Mouse (Mus musculus) G1E-ER4 (cell line): Measurements from ENCODE around the gene Tmem132c. TPM values are rescaled to one million over a fixed set of nuclear protein-coding genes. Genes with fewer than 3 reads are reported as not detected.

ENCODE experiments used
- GATA1 ChIP-seq: IDR thresholded peaks from one replicate; pipeline ENCODE4 v1.8.0; 2012; ENCODE audit warnings: low read length, inconsistent platforms
- polyA plus RNA-seq: library from polyadenylated mRNA; stranded (reverse); fragments of >175 nt; gene quantifications from 2 replicates; pipeline ENCODE4 v1.2.3, GENCODE M21; 2012

Gene Tmem132c
- polyA plus RNA-seq, 1 experiment, result not detected

DNA sequence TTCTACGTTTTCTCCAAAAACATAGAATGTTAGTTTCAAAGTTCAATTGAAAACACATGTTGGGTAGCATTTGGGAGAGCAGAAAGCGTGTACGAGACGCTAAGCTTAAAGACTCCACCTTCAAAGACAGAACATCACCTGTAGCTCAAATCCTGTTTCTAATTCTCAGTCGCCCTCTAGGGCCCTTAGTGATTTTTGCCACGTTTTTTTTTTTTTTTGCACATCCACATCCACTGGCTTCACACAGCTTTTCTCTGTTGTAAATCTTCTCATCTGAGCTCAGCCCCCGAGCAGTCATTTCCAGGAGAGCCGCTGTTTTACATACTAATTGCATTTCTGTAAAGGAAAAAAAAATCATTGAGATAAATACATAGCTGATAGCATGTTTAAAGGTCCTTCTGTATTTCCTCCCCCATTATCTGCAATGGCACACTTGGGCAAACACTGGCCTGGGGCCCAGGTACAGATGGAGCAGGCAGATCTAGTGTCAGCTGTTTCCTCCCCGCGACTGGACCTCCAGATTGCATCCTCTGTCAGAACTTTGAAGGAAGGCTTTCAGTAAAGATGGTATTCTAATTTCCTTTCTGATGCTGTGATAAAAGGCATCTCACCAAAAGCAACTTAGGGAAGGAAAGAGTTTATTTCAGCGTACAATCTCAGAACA is 15.5 kb downstream of the Tmem132c start:
- TF ChIP-seq GATA1, result no peak

DNA sequence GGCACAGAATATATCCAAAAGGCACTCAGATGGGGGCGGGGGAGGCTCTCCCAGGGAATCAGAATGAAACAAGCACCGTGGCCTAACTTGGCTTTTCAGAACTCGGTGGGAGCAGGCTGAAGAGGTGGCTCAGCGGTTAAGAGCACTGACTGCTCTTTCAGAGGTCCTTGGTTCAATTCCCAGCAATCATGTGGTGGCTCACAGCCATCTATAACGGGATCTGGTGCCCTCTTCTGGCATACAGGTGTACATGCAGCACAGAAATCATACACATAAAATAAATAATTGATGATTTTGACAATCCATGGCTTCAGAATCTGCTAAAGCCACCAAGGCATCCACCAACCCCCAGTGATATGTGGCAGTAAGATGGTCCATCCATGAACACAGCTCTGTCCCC is 20.5 kb downstream of the Tmem132c start:
- no peak for TF ChIP-seq GATA1

DNA sequence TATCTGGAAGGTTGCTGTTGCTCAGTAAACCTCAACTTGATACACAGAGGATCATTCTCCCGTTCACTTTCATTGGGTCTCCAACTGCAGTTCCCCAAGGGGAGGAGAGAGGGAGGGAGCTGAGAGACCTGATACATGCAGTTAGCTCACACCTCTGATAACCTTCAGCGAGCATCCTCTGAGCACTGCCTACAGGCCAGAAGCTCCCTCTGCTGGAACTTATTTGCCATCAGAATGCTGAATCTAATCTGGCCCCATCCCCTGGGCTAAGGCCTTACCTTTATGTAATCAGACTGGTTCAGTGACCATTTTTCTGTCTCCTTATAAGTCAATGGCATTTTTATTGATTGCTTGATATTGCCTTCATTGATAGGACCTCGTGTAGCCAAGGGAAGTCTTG is 29.5 kb downstream of the Tmem132c start:
- no peak for TF ChIP-seq GATA1

DNA sequence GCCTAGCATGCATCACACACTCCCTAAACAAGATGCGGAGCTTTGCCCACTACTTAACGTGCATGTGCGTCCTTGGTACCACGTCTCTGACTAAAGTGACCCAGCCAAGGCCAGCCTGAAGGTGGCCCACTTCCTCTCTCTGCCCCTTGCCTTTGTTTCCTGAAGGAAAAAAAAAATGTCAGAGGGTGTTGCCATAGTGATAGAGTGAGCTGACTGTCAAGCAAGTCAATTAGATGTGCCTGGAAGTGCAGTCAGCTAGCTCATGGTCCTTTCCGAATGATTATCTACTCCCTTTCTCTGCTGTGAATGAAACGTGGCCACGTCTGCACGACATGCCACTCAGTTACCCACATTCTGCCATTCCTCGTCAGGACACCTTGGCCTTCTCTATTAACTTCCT is 37.9 kb downstream of the Tmem132c start:
- no peak for TF ChIP-seq GATA1

DNA sequence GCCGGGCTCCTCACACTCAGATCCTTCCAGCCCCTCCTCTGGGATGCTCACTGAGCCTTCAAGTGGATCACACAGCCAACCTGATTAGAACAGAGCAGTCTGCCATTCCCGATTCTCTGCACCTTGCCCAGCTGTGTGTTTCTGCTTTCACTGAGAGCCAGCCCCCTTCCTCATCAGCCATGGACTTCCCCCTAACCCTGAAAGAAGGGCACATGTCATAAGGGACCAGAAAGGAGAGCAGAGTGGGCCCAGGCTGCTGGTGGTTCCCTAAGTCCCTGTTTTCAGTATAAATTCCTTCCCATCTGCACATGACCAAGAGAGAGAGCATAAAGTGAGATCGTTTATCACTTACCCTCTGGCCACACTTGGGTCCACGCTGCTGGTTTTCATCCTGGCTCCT is 39.6 kb downstream of the Tmem132c start:
- TF ChIP-seq GATA1, result no peak

DNA sequence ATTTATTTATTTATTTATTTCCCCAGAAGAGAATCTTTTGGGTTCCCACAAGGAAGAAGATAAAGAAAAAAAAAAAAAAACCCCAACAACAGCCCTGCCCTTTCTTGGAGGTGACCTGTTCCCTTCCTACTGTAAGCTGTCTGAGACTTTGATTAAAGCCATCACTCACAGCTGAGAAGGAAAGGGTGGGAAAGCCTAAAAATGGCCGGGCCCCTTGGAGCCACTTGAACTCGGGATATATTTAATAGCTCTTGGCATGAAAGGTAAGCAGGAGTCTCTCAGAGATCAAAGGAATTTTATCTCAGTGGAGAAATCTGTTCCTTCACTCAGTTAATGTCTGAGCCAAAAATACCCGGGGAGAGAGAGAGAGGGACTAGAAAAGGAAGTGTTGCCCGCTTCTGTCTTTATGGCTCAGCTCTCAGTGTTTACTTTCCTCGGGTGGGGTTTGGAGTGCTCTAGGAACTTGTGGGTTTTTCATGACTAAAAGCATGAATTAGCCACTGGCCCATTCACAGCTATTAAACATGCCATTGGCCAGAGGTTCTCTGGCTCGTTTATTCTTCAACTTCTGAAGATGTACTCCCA is 41.0 kb downstream of the Tmem132c start:
- TF ChIP-seq GATA1, result no peak

DNA sequence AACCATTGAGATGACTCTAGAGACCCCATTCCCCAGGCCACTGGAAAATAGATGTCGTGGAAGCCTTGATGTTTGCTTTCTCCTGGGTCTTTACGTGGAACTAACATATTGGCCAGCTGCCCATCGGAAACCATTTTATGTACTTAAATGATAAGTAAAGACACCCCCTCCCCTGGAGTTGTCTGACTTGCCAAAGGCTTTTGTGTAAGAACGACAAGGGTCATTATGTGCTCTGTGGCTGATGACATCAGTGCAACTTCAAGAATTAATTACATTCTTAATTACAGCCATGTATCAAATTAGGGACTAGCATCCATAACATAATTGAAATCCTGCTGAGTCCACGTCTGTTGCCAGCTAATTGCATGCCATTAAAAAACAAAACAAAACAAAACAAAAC is 45.3 kb downstream of the Tmem132c start:
- TF ChIP-seq GATA1, result no peak

DNA sequence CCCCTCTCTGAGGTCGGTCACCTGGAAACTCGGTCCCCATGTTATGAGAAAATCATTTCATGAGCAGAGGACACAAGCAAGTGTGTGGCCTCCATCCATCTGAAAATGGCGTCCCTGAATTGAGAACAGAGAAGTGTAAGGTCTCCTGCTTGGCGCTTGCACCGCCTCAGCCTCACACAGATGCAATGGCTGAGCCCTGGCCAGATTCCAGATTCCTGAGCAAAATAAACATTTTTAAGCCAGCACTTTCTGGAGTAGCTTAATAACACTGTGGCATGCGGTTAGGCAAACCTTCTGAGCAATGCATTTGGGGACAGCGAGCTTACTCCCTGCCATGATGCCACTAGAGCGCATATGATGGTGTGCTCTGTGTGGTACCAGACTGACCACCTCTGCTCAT is 48.1 kb downstream of the Tmem132c start:
- no peak for TF ChIP-seq GATA1

DNA sequence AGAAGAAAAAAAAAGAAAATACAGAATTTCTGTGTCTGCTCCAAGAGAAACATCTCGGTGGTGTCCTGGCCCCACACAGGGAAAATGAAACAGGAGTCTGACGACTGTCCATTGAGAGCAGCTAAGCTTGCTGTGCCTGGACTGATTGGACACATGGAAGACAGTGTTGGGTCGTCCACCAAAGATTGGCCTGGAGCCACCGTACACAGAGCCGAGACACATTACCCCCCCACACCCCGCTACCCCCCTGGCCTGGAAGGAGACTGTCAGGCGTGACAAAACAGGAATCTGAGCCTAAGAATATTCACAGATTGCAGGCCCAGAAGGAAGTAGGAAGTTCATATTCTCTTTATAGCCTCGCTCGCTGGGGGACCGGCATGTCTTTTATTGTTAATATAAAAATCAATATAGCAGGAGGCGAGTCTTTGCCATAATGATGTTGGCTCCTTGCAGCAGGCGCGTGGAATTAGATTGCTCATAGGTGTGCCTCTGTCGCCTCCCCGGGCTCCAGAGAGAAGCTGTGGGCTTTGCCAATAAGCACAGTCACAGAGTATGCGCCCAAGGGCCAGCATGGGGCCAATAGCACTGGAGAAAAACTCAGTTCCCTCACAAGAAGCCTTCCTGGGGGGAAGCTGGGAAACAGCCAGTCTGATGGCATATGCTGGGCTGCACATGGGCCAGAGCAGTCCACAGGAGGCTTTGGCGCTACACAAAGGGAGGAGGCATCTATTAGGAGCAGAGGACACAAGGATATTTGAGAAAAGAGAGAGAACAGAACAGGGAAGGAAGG is 49.0 kb downstream of the Tmem132c start:
- no peak for TF ChIP-seq GATA1

DNA sequence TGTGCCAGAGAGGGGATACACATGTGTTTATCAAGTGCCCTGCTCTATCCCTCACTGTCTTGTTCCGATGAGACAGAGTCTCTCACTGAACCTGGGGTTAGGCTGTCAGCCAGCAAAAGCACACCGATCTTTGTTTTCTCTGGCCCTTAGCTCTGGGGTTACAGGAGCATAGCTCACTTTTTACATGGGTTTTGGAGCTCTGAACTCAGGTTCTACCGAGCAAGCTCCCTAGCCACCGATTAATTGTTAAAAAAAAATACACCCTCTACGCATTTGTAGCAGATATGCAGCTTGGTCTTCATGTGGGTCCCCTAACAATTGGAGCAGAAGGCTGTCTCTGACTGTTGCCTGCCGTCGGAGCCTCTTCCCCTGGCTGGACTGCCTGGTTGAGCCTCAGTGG is 50.0 kb downstream of the Tmem132c start:
- TF ChIP-seq GATA1, result no peak

DNA sequence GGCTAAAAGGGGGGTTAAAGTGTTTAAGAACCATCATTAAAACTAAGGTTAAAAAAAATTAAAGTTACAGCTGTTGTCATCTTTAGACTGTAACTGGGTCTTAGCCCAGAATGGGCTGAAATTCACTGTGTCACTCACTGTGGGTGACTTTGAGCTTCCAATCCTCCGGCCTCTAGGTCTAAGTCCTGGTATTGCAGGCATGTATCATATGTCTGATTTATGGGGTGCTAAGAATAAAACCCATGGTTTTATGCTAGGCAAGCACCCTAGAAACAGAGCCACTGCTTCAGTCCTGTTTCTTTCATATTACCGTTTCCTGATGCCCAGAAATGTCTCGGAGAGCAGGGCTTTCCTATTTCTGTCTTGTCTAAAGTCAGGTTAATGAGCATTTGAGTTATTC is 52.1 kb downstream of the Tmem132c start:
- no peak for TF ChIP-seq GATA1

DNA sequence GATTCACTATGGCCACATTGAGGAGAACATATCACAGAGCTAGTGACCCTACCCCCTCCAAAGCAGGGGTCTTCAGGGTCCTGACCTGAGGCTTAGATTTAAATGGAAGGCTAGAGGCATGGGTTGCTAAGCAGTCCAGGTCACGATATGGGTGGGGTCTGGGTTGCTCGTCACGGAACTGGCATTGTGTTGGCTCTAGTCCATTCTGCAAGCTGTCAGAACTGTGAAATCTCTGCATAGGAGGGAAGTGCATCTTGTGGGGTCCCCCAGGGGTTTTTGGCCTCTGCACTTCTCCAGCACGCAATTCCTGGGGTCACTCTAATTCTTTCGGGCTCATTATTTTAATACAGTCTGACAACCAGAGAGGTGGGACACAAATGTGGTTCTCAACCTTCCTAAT is 55.9 kb downstream of the Tmem132c start:
- no peak for TF ChIP-seq GATA1

DNA sequence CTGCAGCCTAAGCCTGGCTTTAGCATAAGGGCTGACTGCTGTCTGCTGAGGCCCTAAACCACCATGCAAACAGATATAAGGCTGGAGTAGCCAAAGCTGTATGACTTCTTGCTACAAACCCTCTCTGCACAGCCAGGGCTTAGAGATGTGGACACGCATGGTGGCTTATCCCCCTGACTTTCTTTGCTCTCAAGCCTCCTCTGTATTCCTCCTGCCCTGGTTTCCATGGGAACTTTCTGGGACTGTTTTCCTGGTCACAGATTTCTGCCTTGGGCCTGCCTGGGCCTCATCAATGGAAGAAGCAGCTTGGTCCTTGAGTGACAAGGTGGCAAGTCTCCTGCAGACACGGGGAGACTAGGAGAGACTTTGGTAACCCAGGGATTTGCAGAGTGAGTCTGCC is 56.5 kb downstream of the Tmem132c start:
- no peak for TF ChIP-seq GATA1

DNA sequence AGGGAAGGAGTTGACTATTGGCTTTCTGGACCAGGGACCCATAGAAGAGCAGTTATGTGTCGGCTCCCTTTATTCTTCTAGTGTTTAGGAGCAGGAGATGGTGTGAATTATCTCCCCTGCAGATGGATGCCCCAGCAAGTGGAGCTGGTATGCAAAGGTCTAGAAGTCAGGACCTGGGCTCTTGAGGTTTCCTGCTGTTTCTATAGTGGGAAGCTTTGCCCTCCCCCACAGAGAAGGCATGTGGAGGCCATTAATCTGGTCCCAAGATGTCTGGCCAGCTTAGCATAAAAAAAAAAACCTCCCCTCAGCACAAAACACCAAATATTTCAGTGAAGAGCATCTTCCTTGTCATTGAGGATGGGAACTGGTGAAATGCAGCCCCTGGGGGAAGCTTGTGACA is 57.4 kb downstream of the Tmem132c start:
- no peak for TF ChIP-seq GATA1

DNA sequence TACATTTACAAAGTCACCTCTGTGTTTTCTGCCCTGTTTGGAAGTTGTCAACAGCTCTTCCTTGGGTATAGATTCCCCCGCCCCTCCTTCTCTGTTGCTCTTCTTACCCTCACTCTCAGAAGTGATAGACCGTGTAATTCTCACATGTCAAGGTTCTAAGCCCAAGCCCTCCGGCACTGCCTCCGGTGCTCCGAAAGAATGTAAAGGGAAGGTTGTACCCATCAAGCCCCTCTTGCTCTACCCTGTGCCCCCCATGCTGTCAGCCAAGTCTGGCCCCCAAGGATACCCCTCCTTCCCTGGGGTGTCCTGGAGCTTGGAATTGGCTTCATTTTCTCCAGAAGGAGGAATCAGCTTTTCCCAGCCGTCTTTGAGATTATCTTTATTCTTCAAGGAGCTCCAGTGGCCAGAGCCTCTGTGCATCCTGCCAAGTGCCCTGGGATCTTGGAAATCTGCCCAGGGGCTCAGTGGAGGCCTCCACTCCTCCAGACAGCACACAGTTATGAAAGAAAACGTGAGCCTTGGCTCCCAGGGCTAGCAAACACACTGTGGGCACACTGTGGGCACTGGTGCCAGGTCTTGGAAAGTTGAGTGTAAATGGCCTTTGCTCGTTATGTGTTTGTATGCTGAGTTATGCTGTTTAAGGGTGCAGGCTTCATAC is 59.1 kb downstream of the Tmem132c start:
- TF ChIP-seq GATA1, result no peak

DNA sequence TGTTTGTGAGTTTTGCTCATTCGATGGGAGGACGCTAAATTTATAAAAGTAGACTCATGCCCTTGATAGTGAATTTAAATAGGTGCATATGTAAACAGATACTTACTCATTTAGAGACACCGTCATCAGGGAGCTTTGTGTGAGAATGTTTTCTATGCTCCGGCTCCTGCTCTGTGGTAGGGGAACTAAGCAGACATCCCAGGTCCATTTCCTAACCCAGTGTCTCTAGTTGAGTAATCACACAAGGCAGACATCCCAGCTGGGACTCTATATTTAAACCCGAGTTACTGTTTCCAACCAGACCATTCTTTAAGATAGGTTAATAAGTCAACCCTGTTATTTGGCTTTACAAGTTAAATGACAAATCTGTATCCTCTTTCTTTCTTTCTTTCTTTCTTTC is 63.7 kb downstream of the Tmem132c start:
- no peak for TF ChIP-seq GATA1
